ENCODE assay signal across 25 mouse cellular contexts in genomic region chr17:15255874-15256273, GRCm38 (mm10).
"Had no signal": no experiment of that assay in that cellular context is flagged by ENCODE, and none has a peak within 500 bp of the region (broad histone marks: within the 10 kb centered on the region; RNA-seq: fewer than 3 reads in every experiment).

No protein-coding gene starts in this region.

- H3K9me3 ChIP-seq: heart, embryonic 13.5 days; heart, embryonic 15.5 days; intestine, embryonic 15.5 days; limb, embryonic 10.5 days; limb, embryonic 12.5 days; liver, embryonic 13.5 days had no signal

- DNase-seq: gastrocnemius, postnatal 14 days; gastrocnemius, postnatal 36 days; heart, adult 18-20 months; heart, postnatal 14 days; heart, postnatal 4 days; kidney, adult 18-20 months; kidney, adult 8-10 months; kidney, postnatal 10 days; kidney, postnatal 25 days; kidney, postnatal 4 days; liver; liver, embryonic 13.5 days had no signal

- H3K36me3 ChIP-seq: heart, embryonic 13.5 days; heart, embryonic 15.5 days; intestine, embryonic 15.5 days; limb, embryonic 10.5 days; limb, embryonic 12.5 days; liver, embryonic 13.5 days had no signal

- H3K4me1 ChIP-seq: intestine, embryonic 15.5 days; liver, embryonic 13.5 days had no signal

- H3K27ac ChIP-seq: heart, embryonic 13.5 days; heart, embryonic 15.5 days; hindbrain, embryonic 14.5 days; intestine, embryonic 15.5 days; layer of hippocampus, adult 2 months; left cerebral cortex, adult 2 months; limb, embryonic 10.5 days; limb, embryonic 12.5 days; liver, embryonic 13.5 days had no signal

- H3K4me2 ChIP-seq: heart, embryonic 11.5 days; heart, embryonic 13.5 days; heart, embryonic 15.5 days; hindbrain, embryonic 14.5 days; intestine, embryonic 15.5 days; limb, embryonic 12.5 days; liver, embryonic 11.5 days; liver, embryonic 13.5 days had no signal

- H3K9ac ChIP-seq: heart, embryonic 13.5 days; heart, embryonic 15.5 days; hindbrain, embryonic 14.5 days; intestine, embryonic 15.5 days; limb, embryonic 12.5 days; liver, embryonic 13.5 days had no signal

- H3K27me3 ChIP-seq: heart, embryonic 13.5 days; heart, embryonic 15.5 days; intestine, embryonic 15.5 days; limb, embryonic 12.5 days; liver, embryonic 13.5 days had no signal

- ATAC-seq: hindbrain, embryonic 16.5 days; inflammation-experienced regulatory T-cells, adult 6 months; intestine, embryonic 15.5 days; intestine, postnatal 0 days had no signal

- H3K4me3 ChIP-seq: heart, embryonic 13.5 days; heart, embryonic 15.5 days; intestine, embryonic 15.5 days; layer of hippocampus, adult 2 months; left cerebral cortex, adult 2 months; limb, embryonic 10.5 days; limb, embryonic 12.5 days; liver, embryonic 13.5 days had no signal
